Mouse (Mus musculus) bone marrow, adult 2 months (tissue): ENCODE data around the gene Ss18l2.

Experiments used
- CTCF ChIP-seq: fragments of 200-500 bp; IDR thresholded peaks from 2 replicates; pipeline ENCODE4 v1.5.1; 2011; ENCODE audit warnings: low read length, control low read depth; ENCODE audit not compliant: control insufficient read depth, insufficient read depth
- POLR2A ChIP-seq: fragments of 200-500 bp; IDR thresholded peaks from 2 replicates; pipeline ENCODE4 v1.6.1; 2011; ENCODE audit warnings: low read depth, mild to moderate bottlenecking, control low read depth, low read length, borderline replicate concordance; ENCODE audit not compliant: control insufficient read depth

DNA sequence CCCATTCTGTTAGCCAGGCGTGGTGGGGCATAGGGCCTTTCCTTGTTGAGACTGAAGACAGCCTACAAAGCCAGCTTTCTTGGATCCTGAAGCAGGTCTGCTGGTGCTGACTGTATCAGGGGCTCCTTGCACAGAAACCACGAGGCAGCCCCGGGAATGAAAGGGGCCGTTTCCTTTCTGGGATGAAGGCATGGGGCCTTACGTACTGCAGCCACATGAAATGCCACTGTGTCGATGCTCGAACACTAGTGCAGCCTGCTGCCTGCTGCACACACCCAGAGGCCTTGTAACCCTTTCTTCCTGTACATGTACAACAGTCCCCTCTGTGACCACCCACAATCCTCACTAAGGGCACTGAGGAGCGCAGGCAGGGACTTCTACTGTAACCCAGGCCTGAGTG is 28.9 kb upstream of the Ss18l2 start:
- TF ChIP-seq CTCF (no peak), POLR2A (no peak)
